Mouse (Mus musculus) mature B cell (primary cell): Measurements from ENCODE around the gene Frk.
"Not testable (repeated sequence)": the region's sequence is repeated elsewhere in the genome, so short reads cannot be mapped to it uniquely, and the experiment has no call there.

Source experiments
- in situ Hi-C: fragments of 300-500 bp; cut with MboI; formaldehyde crosslinking; loops from 2 replicates; pipeline ENCODE4 v1.14.3; 2019

The Frk gene

DNA sequence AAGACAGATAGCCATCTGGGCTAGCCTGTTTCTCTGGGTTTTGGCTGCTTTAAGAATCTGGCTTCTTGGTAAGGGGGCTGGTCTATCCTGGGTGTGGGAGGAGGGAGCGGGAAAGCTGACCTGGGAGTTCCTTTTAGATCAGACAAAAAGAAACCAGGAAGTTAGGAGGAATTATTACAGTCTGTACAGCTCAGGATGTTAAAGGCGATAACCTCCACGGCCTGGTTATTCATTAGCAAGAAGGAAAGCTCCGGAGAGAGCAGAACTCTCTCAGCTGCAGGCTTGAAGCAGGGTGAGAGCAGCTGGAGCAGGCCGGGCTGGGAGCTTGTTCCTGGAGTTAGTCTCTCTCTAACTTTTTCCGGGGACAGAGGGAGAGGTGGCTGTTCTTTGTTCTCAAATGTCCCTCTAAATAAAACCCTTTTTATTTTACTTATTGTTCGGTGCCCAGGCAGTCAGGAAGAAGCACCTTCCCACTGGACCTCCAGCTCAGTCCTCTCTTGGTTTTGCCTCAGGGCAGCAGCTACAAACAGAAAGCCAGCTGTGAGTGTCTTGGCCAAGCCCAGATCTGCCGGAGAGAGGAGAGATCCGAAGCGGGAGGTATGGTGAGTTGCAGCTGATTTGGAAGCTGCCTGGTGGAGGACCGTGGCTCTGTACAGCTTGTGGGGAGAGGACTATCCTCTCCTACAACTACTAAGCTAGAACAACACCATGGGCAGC is at the start of gene Frk:
TSS of gene Frk (plus strand) at position 103 of the 717 bp plus-strand sequence.
- in situ Hi-C loops, result no loop called here

DNA sequence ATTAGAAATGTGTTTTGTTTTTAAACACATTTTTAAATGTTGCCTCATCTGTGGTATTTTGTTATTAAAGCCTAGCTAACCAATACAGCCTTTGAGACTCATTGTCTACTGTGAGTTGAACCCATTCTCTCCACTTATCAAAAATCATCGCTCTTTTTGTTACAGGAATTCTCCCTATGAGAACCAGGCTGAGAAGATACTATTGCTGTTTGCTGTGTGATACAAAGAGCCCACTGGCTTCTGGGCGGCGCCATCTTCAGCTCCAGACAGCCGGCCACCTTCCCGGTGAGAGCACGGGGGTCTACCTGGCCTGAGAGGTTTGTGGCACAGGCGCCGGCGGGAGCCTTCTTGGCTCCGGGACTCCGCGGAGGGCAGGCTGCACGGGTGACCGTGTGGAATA is 49.0 kb upstream of the Frk start:
- in situ Hi-C loops, result not testable (repeated sequence)

DNA sequence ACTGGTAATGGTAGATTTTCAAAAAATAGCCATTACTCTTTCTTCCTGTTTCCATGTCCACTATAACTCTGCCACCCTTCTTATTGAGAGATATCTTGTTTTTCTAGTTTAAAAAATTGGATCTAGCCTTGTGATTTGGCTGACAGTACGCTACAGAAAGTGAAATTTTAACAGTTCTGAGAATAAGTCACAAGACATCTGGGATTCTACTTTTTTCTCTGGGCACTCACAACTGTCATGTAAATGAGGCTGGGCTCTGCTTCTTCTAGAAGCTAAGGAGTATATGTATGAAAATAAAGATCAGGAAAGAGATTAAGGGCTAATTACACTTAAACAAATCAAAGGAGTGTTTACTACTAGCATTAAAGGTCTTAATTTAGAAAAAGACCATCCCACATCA is 33.7 kb upstream of the Frk start:
- in situ Hi-C loops, result no loop called here

DNA sequence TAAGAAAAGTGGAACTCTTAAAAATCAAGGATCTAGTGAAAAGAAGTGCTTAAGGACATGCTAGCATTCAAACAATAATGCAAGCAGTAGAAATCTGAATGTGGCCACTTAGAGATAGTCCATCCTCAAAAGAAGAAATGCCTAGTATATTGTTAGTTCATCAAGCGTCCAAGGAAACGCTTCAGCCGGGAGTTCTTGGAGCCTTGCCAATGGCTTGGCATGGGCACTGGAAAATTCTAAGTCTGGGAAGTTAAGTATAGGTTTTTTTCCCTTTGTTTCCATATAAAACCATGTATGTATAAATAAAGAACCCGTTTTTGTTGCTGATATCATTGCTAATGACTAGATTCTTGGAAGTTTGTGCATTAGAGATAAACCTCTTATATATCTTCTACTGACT is 21.7 kb upstream of the Frk start:
- in situ Hi-C loops, result no loop called here

DNA sequence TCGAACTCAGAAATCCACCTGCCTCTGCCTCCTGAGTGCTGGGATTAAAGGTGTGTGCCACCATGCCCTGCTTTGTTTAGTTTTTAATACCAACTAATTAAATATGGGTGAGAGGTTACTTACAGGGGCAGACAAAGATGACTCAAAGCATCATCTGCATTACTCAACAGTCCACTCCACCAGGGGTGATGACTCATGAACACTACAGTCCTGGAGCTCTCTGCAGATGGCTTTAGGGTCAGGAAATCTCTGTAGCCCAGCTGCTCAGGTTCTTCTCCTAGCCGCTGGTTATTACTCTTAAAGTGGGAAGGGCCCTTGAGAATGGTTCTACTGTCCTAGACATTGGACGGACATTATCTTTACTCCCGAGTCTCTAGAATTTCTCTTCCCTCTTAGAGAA is 18.9 kb upstream of the Frk start:
- in situ Hi-C loops, result no loop called here

DNA sequence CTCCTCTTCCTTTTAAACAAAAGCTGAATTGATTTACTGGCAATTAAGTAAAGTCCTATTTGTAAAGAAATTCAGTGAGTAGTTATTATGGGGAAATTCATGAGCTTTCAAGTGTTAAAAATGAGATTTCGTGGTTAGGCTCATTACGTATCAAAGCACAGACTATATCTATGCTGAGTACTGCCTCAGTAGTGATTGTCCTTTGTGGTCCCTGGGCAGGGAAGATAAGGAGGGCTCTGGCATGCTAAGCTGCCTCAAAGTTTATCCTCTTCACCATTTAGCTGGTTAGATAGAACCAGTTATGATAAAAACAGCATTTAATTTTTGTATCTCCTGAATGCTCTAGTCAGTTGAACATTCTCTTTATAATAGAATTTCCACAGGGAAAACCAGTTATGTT is 14.2 kb upstream of the Frk start:
- in situ Hi-C loops, result no loop called here

DNA sequence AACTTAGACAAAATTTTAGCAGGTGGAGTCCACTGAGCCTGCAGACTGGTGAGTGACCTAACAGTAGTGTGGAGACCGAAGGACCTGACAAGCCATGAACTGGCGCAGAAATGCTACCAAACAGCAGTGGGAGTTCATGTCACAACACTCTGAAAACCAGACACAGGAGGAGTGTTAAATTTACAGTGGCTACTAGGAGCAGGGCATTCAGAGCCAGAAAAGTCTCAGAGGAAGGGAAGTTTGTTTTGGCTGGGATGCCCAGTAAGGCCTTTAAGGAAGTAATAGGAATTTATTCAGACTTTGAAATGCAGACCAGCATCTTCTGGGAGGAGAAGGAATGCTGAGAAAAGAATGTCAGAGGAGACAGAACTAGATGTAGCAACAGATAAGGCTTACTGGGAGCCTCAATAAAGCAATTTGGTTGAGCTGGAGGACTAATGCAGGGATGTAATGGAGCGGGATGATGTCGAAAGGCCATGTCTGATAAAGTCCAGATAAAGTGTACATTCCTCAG is 3.2 kb upstream of the Frk start:
- in situ Hi-C loops, result no loop called here

DNA sequence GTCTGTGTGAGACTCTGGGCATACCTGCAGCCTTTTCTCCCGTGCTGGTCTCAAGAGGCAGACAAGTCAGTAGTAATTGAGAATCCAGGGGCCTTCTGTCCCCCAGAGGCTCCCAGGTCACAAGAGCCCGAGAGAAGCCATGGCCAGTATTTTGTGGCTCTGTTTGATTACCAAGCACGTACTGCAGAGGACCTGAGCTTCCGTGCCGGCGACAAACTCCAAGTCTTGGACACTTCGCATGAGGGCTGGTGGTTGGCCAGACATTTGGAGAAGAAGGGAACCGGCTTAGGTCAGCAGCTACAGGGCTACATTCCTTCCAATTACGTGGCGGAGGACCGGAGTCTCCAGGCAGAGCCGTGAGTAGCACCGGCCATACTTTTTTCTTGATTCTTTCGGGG is 814 bp downstream of the Frk start:
- in situ Hi-C loops, result no loop called here

DNA sequence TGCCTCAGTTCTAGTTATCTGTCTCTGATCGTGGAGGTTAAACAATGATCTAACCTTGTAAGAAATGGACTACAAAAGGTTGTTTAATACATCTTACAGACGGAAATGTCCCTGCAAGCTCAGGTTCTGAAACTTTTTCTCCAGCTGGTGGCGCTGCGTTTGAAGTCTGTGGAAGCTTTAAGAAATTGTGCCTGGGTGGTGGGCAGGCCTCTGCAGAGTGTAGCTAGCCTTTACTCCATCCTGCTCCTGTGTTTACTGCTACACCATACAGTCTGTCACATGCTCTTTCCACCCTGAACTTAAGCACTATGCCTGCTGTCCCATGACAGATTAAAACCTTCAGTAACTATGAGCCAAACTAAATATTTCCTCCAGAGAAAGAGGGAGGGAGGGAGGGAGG is 1.9 kb downstream of the Frk start:
- in situ Hi-C loops, result no loop called here

DNA sequence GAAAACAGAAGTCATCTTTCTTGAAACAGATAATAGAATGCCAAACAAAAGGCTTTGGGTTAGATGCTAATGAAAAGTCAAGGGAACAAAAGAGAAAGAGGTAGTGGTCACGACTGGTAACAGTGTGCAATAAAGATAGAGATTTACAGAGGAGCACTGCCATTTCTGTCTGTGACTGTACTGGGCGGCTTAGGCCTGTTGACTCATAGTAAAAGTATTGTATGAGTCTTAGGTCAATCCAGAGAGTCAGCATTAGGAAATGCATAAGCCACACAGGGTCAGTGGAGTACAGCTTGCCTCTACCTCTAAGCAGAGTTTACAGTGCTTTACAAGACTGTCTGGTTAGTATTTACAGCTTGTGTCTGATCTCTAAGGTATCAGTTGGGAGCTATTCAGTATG is 24.6 kb downstream of the Frk start:
- in situ Hi-C loops, result no loop called here

DNA sequence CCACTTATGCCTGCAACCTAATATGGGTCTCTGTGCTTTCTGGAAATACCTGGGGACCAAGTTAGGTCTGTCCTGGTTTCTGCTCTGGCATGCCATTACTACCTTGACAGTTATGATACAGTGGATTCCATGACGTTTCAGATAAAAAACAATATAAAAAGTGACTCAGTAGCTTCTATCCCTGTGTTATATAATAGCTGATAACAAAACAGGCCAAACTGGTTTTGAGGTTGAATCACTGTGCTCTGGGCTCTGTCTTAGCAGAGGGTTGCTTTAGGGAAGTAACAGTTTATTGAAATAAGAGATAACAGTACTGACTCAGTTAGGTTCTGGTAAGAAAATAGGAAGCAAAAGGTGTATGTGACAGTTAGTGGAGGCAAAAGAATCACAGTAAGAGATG is 25.4 kb downstream of the Frk start:
- in situ Hi-C loops, result no loop called here

DNA sequence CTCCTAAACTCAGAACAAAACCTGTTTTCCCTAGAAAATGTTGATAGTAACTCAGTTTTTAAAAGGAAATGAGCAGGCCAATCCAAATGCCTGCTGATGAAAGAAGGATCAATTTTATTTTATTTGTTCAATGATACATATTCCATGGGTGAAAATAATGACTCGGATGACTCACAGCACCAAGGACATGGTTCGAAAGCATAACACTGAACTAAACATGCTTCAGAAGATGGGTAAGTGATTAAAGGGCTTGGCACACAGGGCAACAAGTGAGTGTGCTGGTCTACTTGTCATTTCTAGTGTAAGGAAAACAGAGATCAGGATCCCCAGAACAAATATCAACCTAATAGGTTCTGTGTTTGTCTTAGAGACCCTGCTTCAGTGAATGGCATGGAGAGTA is 26.1 kb downstream of the Frk start:
- in situ Hi-C loops, result no loop called here

DNA sequence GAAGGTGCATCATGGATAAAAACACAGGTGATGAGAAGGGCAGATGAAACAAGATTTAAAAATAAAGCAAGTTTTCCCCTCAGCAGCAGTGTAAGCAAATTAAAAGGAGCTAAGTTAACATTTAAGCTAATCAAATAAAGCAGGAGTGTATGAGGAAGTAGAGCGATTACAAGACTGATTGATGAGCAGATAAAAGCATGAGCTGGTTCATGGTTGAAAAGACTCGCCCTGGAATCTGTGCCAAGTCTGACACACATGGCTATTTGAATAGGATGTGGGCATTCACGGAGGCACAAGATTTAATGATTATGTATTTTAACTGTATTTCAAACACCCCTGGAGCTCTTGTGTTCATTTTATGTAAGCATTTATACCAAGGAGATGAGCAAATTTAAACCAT is 28.0 kb downstream of the Frk start:
- in situ Hi-C loops, result no loop called here

DNA sequence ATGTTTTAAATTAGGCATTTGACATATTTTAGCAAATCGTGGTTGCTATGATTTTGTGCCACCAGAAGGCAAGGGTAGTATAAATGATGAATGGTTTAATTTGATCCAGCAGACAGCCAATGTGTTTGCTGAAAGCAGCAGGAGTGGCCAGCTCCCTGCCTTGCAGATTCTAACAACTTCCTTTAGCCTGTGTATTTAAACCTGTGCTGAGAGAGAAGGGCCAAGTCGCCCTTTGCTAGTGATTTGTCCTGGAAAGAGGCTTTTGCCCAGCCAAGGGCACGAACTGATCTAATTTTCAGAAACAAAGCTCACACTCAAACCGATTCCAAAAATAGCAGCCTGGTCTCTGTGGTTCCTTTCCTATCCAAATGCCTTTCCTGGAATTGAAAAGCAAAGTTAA is 29.4 kb downstream of the Frk start:
- in situ Hi-C loops, result no loop called here

DNA sequence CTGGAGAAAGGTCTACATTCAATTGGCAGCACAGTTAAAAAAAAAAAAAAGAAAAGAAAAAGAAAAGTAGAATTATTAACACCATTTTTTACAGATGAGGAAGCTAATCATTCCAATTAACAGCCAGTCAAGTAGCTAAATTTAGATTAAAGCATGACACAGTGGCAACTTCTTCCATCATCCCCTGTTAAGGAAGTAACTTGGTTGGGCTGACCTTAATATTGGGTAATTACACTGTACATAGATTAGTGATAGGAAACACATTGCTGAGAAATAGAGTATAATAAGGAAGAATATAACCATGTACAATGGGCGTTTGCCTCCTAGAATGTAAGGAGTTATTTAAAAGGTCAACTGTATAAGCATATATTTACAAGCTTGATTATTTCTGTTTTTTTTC is 42.4 kb downstream of the Frk start:
- in situ Hi-C loops, result no loop called here

DNA sequence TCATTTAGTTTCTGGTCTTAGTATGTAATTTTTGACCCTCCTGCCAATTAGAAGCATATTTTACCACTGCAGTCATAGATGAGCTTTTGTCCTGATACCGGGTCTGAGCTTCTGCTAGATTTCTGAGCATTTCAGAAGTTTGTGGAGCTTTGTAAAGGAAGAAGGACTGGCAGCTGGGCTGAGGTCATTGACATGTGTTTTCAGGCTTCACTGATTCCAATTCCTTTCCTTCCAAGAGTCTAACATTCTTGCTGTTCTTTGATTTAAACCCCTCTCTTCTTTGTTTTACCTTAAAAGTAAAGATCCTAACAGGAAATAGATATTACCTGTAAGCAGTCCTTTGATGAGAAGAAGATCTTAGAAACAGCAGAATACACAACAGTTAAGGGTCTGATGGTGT is 48.6 kb downstream of the Frk start:
- in situ Hi-C loops, result no loop called here

DNA sequence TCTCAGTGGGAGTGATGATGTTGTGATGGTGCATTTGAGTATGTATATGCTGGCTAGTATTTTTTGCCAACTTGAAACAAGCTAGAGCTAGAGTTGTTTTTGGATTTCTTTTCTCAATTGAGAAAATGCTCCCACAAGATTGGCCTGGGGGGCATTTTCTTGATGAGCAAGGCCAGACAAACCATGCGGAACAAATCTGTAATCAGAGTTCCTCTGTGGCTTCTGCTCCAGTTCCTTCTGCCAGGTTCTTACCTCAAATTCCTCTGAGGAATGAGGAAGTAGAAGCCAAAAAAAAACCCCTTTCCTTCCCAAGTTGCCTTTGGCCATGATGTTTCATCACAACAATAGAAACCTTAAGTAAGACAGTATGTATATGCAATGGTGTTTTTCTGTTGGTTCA is 49.3 kb downstream of the Frk start:
- in situ Hi-C loops, result no loop called here

DNA sequence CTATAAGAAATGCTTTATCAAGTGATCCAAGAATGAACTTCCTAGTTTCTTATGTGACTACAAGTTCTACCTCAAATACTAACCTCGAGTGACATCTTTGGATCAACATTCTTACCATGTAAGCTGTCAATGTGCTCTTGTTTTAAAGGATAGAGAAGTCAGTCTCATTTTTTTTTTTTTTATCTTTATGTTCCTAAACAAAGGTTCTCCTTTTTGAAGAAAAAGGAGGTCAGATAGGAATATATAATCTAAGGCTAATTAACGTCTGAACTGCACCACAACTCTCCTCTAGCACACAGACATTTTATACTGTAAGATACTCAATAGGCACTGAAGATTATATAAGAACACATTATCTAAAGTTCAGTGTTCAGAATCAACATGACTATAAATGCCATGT is 57.5 kb downstream of the Frk start:
- in situ Hi-C loops, result no loop called here

DNA sequence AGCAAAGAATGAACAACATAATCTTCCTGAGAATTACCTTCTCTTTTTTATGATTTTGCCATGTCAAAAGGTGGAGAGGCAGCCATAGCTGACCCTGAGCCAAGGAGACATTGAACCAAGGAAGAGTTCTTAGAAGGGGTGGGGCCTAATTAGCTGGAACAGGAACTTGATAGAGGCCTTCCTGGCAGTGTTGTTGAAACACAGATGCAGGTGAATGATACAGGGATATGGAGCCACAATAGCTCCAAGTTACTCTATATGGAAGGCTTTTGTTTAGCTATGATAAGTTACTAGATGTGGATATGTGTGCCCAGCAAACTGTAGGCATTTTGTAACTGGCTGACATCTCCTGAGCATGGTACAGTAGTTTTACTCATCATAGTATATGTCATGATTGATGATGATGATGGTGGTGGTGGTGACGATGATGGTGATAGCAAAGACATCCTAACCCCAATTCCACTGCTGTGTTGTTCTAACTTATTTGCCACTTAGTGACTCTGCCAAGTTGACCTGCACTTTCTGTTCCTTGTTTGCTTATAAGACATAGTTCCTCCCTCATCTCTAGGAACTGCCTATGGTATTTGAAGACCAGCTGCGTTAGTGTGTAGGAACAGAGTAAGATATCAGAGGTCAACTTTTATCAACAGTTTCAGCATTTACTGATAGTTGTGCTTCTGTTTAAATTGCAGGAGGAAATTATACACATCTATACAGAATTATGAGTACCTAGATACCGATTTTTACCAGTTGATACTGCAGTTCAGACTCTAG is 58.7 kb downstream of the Frk start:
- in situ Hi-C loops, result no loop called here

DNA sequence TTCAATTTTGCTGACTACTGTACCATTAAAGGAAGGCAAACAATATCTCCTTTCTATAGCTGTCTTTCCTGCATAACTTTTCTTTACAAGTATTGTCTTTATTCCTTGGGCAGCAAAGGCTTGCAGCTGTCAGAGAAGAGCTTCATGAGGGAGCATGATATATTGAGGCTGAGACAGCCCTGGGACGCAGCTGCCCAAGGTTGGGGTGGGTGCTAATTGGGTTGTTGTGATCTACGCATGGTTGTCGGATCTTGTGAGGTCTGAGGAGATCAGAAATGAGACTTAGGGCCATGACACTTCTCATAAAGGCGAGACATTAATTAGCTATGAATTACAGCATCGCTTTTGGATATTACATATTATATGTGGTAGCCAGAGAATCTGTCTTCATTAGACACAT is 67.4 kb downstream of the Frk start:
- in situ Hi-C loops, result no loop called here

DNA sequence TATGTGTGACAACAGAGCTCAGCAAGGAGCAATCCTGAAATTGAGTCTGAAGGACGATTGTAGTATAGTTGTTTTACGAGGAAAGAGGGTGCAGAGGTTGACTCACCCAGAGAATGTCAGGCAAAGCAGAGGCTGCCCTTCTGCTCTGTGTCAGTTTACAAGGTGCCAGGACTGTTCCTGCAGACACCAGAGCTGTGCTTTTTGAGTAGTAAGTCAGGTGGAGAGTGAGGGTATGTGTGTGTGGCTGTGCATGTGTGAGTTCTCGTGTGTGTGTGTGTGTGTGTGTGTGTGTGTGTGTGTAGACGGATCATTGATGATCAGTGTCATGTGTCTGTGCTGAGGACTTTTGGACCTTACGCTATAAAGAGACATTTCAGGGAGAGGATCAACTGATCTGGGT is 68.4 kb downstream of the Frk start:
- in situ Hi-C loops, result no loop called here

DNA sequence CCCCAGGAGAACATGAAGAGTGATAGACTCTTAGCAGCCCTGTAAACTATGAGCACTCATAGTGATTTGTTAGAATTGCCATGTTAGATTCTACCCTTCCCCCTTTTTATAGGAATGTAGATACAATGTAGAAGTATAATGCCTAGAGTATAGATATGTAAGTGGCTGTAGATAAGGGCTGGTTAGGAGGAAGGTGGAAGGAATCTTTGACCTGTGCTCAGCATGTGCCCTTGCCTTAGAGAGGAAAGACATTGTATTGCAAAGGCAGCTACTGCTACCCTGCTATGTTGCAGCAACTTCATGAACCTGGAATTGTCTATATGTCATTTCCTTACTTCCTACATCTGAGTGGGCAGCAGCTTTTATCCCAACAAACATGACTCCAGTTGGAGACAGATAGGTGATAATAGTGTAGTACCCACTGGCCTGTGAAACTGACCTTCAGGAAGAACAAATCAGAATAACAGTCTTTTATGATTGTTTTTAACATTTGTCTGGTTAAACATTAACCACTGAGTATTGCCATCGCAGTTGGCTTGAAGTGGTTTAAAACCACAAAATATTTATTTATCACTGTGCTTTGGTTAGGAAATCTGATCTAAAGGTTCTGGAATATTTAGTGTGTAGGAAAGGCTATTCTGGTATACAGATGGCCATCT is 80.4 kb downstream of the Frk start:
- in situ Hi-C loops, result no loop called here

DNA sequence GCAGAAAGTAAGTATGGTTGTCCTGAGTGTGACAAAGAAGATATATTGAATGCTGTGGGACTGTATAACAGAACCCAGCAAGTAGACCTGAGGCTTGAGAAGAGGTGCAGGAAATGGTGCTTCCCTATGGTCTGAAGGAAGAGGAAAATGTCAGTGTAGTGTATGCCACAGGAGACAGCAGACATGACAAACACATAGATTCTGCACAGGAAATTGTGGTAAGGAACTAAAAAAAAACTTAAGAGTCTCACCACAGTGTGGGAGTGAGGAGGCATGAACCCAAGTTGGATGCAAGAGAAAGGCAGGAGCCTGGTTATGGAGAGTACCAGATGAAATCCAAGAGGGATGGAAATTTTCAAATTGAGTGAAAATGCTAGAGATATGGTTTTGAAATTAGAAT is 132.3 kb downstream of the Frk start:
- in situ Hi-C loops, result no loop called here
